Mouse (Mus musculus) forebrain, embryonic 13.5 days (tissue): ENCODE results near the gene Olfr1277. TPM values are rescaled to one million over a fixed set of nuclear protein-coding genes. Genes with fewer than 3 reads are reported as not detected.

ENCODE experiments used
- ATAC-seq: fragments of 200-750 bp; cut with Nextera tagmentation; 2 replicates; pipeline ENCODE4 v1.8.0; 2017
- H3K27ac ChIP-seq: fragments of 300-500 bp; sonication (generic); 2 replicates; pipeline ENCODE4 v1.5.1; 2015; ENCODE audit warnings: inconsistent platforms, mild to moderate bottlenecking, moderate library complexity
- H3K27me3 ChIP-seq: fragments of 300-500 bp; sonication (generic); 2 replicates; pipeline ENCODE4 v1.6.1; 2015; ENCODE audit warnings: mild to moderate bottlenecking, inconsistent platforms
- H3K36me3 ChIP-seq: fragments of 300-500 bp; sonication (generic); 2 replicates; pipeline ENCODE4 v1.6.1; 2015; ENCODE audit warnings: mild to moderate bottlenecking, inconsistent platforms; ENCODE audit not compliant: poor library complexity, severe bottlenecking
- H3K4me1 ChIP-seq: fragments of 300-500 bp; sonication (generic); 2 replicates; pipeline ENCODE4 v1.6.1; 2015; ENCODE audit warnings: inconsistent platforms
- H3K4me2 ChIP-seq: fragments of 300-500 bp; sonication (generic); 2 replicates; pipeline ENCODE4 v1.6.1; 2015; ENCODE audit warnings: inconsistent platforms, mild to moderate bottlenecking, moderate library complexity
- H3K4me3 ChIP-seq: fragments of 300-500 bp; sonication (generic); 2 replicates; pipeline ENCODE4 v1.5.1; 2015; ENCODE audit warnings: mild to moderate bottlenecking, inconsistent platforms
- H3K9ac ChIP-seq: fragments of 300-500 bp; sonication (generic); 2 replicates; pipeline ENCODE4 v1.6.1; 2015; ENCODE audit warnings: mild to moderate bottlenecking, inconsistent platforms
- H3K9me3 ChIP-seq: fragments of 300-500 bp; sonication (generic); replicated peaks from 2 replicates; pipeline ENCODE4 v1.6.1; 2016; ENCODE audit warnings: inconsistent platforms
- WGBS: fragments of 180-500 bp; shearing (Covaris S2); methylation state at CpG from one replicate; pipeline ENCODE4 v1.1.7; 2015; 5-methylcytosine and 5-hydroxymethylcytosine counted together
- polyA plus RNA-seq: library from polyadenylated mRNA; unstranded; fragments of >200 nt; fragmentation: Nextera tagmentation; extraction: Ambion mirVana; gene quantifications from 2 replicates; pipeline ENCODE4 v1.2.1, GENCODE M21; 2015

Olfr1277 gene
- not detected in 2 replicates for polyA plus RNA-seq

DNA sequence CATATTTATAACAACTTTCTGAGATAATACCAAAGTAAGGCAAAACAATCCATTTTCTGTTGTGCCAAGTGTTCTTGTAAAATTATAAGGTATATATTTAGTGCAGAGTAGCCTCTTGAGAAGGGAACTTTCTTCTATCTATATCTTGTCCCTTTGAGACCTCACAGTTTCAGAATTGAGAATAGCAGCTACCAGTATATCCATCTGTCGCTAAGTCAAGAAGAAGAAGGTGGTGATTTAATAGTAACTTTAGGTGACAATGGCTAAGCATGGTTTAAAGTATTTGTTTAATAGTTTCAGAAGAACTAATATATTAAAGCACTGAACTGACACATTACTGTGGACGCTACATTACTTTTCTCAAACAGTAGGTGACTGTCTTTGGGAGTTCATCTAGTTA, at the start of gene Olfr1277:
Olfr1277 (minus strand) TSS at position 101 of the 400 bp plus-strand sequence.
- Histone ChIP-seq H3K9me3 (no peaks in the 10 kb centered on the region), H3K27ac (no peak within 1 kb of the TSS), H3K36me3 (no peaks in the 10 kb centered on the region), H3K9ac (no peak within 1 kb of the TSS), H3K4me1 (no peaks in the 10 kb centered on the region), H3K27me3 (no peaks in the 10 kb centered on the region), H3K4me3 (no peak within 1 kb of the TSS), H3K4me2 (no peak within 1 kb of the TSS)
- no peak for ATAC-seq
- 89% methylated on average over 2 of the region's 2 CpGs for whole genome bisulfite sequencing

DNA sequence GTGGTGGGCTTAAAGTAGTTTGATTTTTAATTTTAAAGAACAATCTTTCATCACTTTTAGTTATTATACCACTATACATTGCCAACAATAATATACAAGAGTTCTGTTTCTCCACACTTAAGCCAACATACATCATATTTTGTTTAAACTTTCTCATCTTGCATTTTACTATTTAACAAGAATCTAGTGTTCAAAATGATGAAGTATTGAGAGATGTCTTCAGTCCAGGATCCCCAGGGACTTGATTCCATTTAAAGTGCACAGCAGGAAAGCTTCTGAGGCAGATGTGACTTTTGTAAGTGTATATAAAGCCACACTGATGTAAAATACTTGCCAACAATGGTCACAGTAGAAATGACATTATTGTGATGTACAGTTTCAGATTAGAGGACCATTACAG, 39.8 kb upstream of the Olfr1277 start, which contains the start of gene Olfr1280:
Olfr1280 (plus strand) TSS at position 301 of the 400 bp plus-strand sequence.
- Histone ChIP-seq H3K9me3 (no peaks in the 10 kb centered on the region), H3K27me3 (no peaks in the 10 kb centered on the region), H3K4me2 (no peak within 1 kb of the TSS), H3K4me1 (no peaks in the 10 kb centered on the region), H3K4me3 (no peak within 1 kb of the TSS), H3K36me3 (no peaks in the 10 kb centered on the region), H3K9ac (no peak within 1 kb of the TSS), H3K27ac (no peak within 1 kb of the TSS)
- ATAC-seq, result no peak

DNA sequence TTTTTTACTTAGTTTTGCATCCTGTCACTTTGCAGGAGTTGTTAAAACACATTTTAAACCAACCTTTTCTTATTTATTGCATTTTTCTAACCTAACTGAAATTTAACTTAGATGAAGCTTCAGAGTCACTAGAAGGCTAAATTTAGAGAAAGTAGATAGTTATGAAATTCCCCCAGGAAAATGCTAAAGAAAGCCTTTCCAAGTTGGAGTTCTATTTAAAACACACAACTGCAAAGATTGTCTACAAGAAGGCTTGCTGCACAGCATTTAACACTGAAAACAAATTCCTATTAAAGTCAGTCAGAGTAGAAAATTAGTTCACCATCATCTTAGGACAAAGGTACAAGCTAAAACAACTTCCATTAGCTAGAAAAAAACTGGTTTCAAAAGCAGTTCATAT, 26.5 kb upstream of the Olfr1277 start, which contains the start of gene Olfr1279:
Olfr1279 (plus strand) TSS at position 262 of the 400 bp plus-strand sequence.
- H3K27me3 ChIP-seq, result no peaks in the 10 kb centered on the region
- no peaks in the 10 kb centered on the region for H3K36me3 ChIP-seq
- H3K9ac ChIP-seq, result no peak within 1 kb of the TSS
- ATAC-seq, result no peak
- no peak within 1 kb of the TSS for H3K4me3 ChIP-seq
- no peaks in the 10 kb centered on the region for H3K9me3 ChIP-seq
- no peaks in the 10 kb centered on the region for H3K4me1 ChIP-seq
- no peak within 1 kb of the TSS for H3K27ac ChIP-seq
- no peak within 1 kb of the TSS for H3K4me2 ChIP-seq

DNA sequence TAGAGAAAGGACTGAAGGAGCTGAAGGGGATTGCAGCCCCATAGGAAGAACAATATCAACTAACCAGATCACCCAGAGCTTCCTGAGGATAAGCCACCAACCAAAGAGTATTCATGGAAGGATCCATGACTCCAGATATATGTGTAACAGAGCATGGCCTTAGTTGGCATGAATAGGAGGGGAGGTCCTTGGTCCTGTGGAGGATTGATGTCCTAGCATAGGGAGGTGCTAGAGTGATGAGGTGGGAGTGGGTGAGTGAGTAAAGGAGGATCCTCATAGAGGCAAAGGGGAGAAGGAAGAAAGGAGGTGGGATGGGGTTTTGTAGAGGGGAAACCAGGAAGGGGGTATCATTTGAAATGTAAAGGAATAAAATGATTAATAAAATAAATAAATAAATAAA, 24.6 kb upstream of the Olfr1277 start:
- Histone ChIP-seq H3K4me1 (no peaks in the 10 kb centered on the region), H3K9ac (no peak overlapping the region), H3K27ac (no peak overlapping the region), H3K4me3 (no peak overlapping the region), H3K27me3 (no peaks in the 10 kb centered on the region), H3K36me3 (no peaks in the 10 kb centered on the region), H3K4me2 (no peak overlapping the region), H3K9me3 (no peaks in the 10 kb centered on the region)
- no peak for ATAC-seq

DNA sequence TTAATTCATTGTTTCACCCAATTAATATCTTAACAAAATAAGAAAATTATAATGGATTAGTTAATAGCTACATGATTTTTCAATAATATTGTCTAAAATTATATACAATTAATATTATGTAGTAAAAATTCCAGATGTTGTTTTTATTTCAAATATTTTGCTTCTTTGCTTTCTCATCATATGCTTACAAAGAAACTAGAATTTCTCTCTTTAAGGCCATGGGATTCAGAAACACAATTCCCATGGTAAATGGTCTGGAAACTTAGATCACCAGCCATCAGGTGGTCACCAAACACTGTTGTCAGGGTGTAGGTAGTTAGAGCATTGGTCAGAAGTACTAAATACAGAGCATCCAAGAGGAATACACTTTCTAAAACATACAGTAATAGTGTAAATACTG, 15.9 kb upstream of the Olfr1277 start, which contains the start of gene Olfr1278:
Olfr1278 (plus strand) TSS at position 301 of the 400 bp plus-strand sequence.
- H3K9ac ChIP-seq, result no peak within 1 kb of the TSS
- H3K36me3 ChIP-seq, result no peaks in the 10 kb centered on the region
- no peak within 1 kb of the TSS for H3K4me3 ChIP-seq
- H3K27me3 ChIP-seq, result no peaks in the 10 kb centered on the region
- H3K4me1 ChIP-seq, result no peaks in the 10 kb centered on the region
- H3K9me3 ChIP-seq, result no peaks in the 10 kb centered on the region
- no peak within 1 kb of the TSS for H3K27ac ChIP-seq
- no peak within 1 kb of the TSS for H3K4me2 ChIP-seq
- no peak for ATAC-seq

DNA sequence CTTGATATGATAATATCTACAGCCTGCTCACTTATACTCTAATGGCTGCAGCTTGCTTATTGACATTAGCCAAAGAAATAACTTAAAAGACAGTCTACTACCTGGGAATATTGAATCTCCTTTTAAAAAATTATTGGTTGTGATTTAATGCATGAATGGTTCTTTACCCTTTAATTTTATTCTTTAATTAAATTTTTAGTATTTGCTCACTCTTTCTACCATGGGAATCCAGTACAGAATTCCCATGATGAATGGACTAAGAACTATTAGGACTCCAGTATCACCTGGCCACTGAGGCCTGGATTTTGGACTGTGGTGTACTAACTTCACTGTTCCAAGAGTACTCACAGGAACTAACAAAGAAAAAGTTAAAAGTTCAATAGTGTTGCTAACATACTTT, 19.7 kb downstream of the Olfr1277 start, which contains the start of gene Olfr1276:
Olfr1276 (plus strand) TSS at position 301 of the 400 bp plus-strand sequence.
- ATAC-seq, result no peak
- Histone ChIP-seq H3K4me2 (no peak within 1 kb of the TSS), H3K36me3 (no peaks in the 10 kb centered on the region), H3K27me3 (no peaks in the 10 kb centered on the region), H3K27ac (no peak within 1 kb of the TSS), H3K9me3 (no peaks in the 10 kb centered on the region), H3K4me1 (no peaks in the 10 kb centered on the region), H3K9ac (no peak within 1 kb of the TSS), H3K4me3 (no peak within 1 kb of the TSS)

DNA sequence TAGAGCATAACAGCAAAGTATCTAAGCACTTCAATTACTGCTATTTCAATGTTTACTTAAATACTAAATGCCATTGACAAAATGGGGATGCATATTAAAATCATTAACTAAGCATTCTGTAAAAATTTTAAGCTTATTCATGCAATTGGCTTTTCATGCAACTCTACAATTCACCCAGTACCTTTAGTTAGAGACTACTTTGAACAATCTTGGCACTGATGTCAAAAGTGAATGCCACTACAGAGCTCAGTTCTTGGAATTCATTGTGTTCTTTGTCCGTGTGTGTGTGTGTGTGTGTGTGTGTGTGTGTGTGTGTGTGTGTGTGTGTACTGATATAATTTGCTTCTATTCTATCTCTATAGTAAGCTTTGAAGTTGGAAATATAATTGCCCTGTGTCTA, 38.7 kb downstream of the Olfr1277 start, which contains the start of gene Olfr1275:
Olfr1275 (minus strand) TSS at position 101 of the 400 bp plus-strand sequence.
- Histone ChIP-seq H3K27me3 (no peaks in the 10 kb centered on the region), H3K4me1 (no peaks in the 10 kb centered on the region), H3K4me2 (no peak within 1 kb of the TSS), H3K9ac (no peak within 1 kb of the TSS), H3K9me3 (no peaks in the 10 kb centered on the region), H3K27ac (no peak within 1 kb of the TSS), H3K4me3 (no peak within 1 kb of the TSS), H3K36me3 (no peaks in the 10 kb centered on the region)
- WGBS, result 89% methylated on average over 1 of the region's 1 CpGs
- no peak for ATAC-seq

DNA sequence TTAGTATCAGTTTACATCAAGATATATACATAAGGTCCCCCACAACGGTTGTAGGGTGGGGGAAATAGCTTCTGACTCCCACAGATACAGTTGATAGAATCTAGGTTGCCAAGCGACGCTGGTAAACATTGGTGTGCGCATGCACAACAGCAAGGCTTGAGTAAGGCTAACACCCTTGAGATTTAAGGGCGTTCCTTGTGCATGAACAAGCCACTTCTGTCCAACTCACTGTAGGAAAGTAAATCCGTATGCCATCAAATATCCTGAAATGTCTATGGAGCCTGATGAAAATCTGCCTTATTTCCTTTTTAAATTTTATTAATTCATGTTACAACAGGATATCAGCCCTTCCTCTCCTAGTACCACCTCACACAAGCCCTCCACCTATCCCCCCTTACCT, 44.4 kb downstream of the Olfr1277 start, which contains the start of gene 4930430A15Rik:
4930430A15Rik (minus strand) TSS at position 101 of the 400 bp plus-strand sequence.
- H3K4me1 ChIP-seq, result no peaks in the 10 kb centered on the region
- H3K9me3 ChIP-seq, result no peaks in the 10 kb centered on the region
- H3K27ac ChIP-seq, result no peak within 1 kb of the TSS
- no peak within 1 kb of the TSS for H3K9ac ChIP-seq
- H3K4me2 ChIP-seq, result no peak within 1 kb of the TSS
- no peak for ATAC-seq
- 87% methylated on average over 6 of the region's 6 CpGs for WGBS
- no peaks in the 10 kb centered on the region for H3K27me3 ChIP-seq
- H3K4me3 ChIP-seq, result no peak within 1 kb of the TSS
- H3K36me3 ChIP-seq, result no peaks in the 10 kb centered on the region

Other genes with a start within 250 kb of the Olfr1277 start
- not detected in 2 replicates for gene Gm13941, start 168.1 kb downstream of the Olfr1277 start, polyA plus RNA-seq
- gene Gm15130, start 121.2 kb downstream of the Olfr1277 start, polyA plus RNA-seq, result not detected in 2 replicates
- gene 4930430A15Rik, start 44.5 kb downstream of the Olfr1277 start, polyA plus RNA-seq, result not detected in 2 replicates
- gene Olfr1275, start 38.8 kb downstream of the Olfr1277 start, polyA plus RNA-seq, result not detected in 2 replicates
- gene Olfr1276, start 19.6 kb downstream of the Olfr1277 start, polyA plus RNA-seq, result not detected in 2 replicates
- gene Olfr1278, start 16.0 kb upstream of the Olfr1277 start, polyA plus RNA-seq, result not detected in 2 replicates
- gene Olfr1279, start 26.5 kb upstream of the Olfr1277 start, polyA plus RNA-seq, result not detected in 2 replicates
- gene Olfr1280, start 39.9 kb upstream of the Olfr1277 start, polyA plus RNA-seq, result not detected in 2 replicates
- not detected in 2 replicates for gene Olfr1281, start 52.4 kb upstream of the Olfr1277 start, polyA plus RNA-seq
- gene Olfr1282, start 62.0 kb upstream of the Olfr1277 start, polyA plus RNA-seq, result not detected in 2 replicates
- gene Olfr1283, start 92.7 kb upstream of the Olfr1277 start, polyA plus RNA-seq, result not detected in 2 replicates
- not detected in 2 replicates for gene Olfr1284, start 101.4 kb upstream of the Olfr1277 start, polyA plus RNA-seq
- not detected in 2 replicates for gene Olfr1286, start 149.0 kb upstream of the Olfr1277 start, polyA plus RNA-seq
- not detected in 2 replicates for gene Olfr1287, start 175.0 kb upstream of the Olfr1277 start, polyA plus RNA-seq
- gene Olfr1288, start 200.0 kb upstream of the Olfr1277 start, polyA plus RNA-seq, result not detected in 2 replicates
- gene Olfr1289, start 206.7 kb upstream of the Olfr1277 start, polyA plus RNA-seq, result not detected in 2 replicates
- not detected in 2 replicates for gene Olfr1290, start 219.7 kb upstream of the Olfr1277 start, polyA plus RNA-seq
- gene Olfr1291-ps1, start 223.1 kb upstream of the Olfr1277 start, polyA plus RNA-seq, result not detected in 2 replicates